Mouse (Mus musculus): ENCODE results near the gene Rap2a. TPM values are rescaled to one million over a fixed set of nuclear protein-coding genes. Genes with fewer than 3 reads are reported as not detected.

Gene Rap2a
- total RNA-seq, 2 experiments from 2014 or later = 20.4 to 23.4 TPM

DNA sequence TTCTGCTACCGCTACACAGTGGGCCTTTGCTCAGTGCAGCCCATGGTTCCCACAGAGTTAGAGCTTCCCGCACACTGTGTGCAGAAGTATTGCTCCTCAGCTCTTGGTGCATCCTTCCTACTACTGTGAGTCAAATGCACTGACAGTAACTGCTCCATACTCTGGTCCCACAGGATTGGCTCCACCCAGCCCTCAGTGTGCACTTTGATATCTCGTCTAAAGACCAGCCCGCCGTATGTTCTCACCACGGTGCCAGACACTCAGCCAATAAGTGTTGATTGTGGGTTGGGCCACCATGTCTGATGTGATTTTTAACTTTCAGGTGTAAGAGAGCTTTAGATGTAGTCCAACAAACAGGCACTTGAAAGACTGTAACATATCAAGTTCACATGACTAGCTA, 21.4 kb downstream of the Rap2a start:
- no peak for DNase-seq

GRCm38 (mm10) chr14:120500021-120500560, 21.8 kb downstream of the Rap2a start:
- DNase-seq = no peak

GRCm38 (mm10) chr14:120500791-120501190, 22.5 kb downstream of the Rap2a start:
- no peak for DNase-seq

DNA sequence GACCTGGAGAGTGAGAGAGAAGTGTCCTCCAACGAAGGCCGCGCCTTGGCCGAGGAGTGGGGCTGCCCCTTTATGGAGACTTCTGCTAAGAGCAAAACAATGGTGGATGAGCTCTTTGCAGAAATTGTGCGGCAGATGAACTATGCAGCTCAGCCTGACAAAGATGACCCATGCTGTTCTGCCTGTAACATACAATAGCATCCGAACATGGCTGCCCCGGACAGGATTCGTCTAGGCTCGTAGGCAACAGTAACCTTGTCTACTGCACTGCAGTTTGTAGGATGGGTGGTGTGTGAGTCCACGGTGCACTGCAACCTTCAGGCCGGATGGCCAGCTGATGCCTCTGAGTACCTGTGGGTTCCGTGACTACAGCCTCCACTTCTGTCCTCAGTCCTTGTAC, 25.4 kb downstream of the Rap2a start:
- no peak for DNase-seq

DNA sequence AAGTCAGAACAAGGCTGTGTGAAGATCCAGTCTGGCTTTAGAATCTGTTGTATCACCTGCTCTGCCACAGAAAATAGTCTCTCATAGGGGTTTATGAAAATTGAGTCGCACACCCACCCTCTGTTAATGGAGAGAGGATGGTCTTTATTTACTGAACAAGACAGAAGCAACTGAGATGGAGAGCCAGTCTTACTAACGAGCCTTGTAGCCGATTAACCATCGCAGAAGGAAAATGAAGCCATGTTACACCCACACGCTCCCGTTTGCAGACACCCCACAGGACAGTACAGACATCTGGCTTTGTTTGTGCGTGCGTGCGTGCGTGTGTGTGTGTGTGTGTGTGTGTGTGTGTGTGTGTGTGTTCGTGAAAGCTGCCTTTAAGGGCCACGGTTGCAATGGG, 26.2 kb downstream of the Rap2a start:
- no peak for DNase-seq

DNA sequence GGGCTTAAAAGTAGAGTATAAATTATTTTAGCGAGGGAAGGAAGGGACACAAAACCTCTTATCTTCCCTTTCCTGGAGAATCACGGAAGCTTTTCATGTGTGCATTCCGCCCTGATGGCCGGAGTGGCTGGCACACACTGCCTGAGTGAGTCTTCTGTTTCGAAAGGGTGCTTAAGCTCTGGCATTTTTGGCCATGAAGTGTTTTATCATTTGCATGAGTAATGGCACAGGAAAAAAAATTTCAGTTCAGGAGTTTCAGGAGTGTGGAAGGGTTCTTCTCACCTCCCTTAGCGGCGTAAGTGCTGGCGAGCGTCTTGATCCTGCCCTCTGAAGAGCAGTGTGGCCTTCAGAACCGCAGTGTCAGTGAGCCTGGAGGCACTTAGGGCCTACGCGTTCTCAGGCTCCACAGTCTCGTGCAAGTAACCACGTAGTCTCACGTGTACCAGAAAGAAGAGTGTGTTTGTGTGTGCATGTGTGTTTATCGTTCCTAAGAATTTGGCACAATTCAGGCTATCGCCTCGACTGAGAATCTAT, 26.8 kb downstream of the Rap2a start:
- DNase-seq = no peak

DNA sequence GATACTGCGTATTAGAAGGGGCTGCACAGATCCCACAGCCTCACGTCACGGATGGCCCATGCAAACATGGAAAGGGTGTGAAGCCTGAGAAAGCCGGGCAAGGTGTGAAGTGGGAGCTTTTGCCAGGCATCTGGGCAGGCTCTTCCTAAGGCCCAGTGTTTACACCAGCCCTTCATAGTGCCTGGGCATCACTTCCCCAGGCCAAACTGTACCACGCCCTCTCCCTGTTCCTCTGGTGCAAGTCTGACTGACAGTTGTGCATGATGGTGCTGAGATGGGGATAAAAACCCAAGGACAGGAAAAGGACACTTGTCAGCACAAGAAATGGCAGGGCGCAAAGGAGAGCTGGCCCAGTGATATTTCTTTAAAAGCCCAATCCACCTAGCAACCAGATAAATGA, 27.7 kb downstream of the Rap2a start:
- DNase-seq = no peak

DNA sequence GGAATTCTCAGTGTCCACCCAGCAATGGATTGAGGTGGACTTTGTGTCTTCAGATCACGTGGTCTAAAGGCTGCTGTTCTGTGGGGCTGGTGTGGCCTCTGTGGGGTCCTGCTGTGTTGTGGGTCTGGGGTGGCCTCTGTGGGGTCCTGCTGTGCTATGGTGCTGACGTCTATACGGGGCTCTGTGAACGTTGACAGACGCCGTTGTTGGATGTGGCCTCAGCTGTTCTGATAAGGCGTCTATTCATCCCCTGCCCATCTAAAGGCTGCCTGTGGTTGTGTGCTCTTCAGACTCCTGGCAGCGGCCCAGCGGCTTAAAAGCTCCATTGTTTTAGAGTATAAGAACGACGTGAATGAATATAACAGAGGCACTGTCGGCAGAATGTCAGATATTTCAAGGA, 29.3 kb downstream of the Rap2a start:
- DNase-seq = no peak

- no peak for DNase-seq
Observed at GRCm38 (mm10) chr14:120508566-120509365, 30.5 kb downstream of the Rap2a start.

DNA sequence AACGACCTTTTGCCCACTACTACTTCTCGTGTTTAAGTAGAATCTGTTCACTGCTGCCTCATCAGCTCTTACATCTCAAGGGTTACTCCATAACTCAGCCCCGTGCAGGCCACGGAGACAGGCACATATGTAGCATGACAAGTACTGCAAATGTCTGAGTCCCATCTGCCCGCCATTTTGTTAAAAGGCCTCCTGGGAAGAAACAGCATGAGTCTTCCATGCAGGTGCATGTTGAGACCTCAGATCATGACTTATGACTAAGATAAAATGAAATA, 31.1 kb downstream of the Rap2a start:
- no peak for DNase-seq

DNA sequence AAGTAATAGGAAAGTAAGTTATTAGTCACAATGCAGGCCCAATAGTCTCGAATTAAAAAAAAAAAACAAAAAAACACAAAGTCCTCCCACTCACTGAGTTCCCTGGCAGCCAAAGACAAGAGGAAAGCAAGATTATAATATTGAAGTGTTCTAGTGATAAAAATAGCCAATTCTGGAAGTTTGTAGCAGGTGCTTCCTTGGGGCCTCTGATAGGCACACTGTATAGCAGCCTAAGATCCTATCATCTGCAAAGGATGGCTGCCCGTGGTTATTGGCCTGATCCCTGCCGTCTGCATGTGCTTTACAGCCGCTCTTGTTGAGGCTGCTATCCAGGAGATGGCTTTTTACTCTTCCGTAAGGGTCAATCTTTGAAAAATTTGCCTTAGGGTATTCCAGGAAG, 33.6 kb downstream of the Rap2a start:
- no peak for DNase-seq

- DNase-seq = peak; percentile 26
Observed at GRCm38 (mm10) chr14:120514821-120515271, 36.6 kb downstream of the Rap2a start.

GRCm38 (mm10) chr14:120515376-120515775, 37.1 kb downstream of the Rap2a start:
- peak; percentile 54 for DNase-seq

GRCm38 (mm10) chr14:120518706-120519105, 40.5 kb downstream of the Rap2a start:
- DNase-seq = no peak

- DNase-seq = no peak
Observed at GRCm38 (mm10) chr14:120519921-120520320, 41.7 kb downstream of the Rap2a start.

DNA sequence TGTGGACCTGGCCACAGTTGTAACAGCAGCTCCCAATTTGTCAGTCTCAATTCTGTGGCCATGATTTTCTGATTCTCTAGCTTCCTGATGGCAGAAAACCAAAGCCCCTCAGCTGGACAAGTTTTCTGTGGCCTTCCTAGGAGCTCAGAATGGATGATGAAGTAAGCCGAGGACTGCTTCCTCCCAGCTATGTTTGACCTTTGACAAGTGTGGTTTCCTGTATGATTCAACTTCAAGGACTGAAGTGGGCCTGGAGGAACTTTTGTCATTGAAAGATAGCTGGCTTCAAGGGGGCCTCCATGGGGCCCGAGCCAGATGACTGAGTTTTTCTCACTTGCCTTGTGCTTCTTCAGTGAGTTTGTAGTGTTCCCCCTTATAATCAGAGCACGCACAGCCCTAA, 42.6 kb downstream of the Rap2a start:
- DNase-seq = no peak

- no peak for DNase-seq
Observed at GRCm38 (mm10) chr14:120523296-120523695, 45.1 kb downstream of the Rap2a start.

GRCm38 (mm10) chr14:120525644-120526043, 47.4 kb downstream of the Rap2a start:
- no peak for DNase-seq

DNA sequence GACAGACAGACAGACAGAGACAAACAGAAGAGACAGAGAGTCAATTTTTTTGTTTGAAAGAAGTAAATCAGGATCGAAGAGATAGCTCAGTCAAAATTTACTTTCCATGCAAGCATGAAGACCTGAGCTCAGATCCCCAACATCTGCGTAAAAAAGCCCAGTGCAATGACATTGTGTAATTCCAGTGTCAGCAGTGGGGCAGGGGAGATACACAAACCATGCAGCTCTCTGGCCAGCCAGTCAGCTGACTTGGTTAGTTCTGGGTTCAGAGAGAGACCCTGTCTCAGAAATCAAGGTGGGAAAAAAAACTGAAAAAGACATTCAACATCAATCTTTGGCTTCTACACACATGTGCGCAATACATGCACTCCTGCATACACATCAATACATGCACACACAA, 55.1 kb downstream of the Rap2a start:
- no peak for DNase-seq

- DNase-seq = no peak
Observed at GRCm38 (mm10) chr14:120534841-120535271, 56.6 kb downstream of the Rap2a start.

GRCm38 (mm10) chr14:120535446-120535845, 57.2 kb downstream of the Rap2a start:
- no peak for DNase-seq

DNA sequence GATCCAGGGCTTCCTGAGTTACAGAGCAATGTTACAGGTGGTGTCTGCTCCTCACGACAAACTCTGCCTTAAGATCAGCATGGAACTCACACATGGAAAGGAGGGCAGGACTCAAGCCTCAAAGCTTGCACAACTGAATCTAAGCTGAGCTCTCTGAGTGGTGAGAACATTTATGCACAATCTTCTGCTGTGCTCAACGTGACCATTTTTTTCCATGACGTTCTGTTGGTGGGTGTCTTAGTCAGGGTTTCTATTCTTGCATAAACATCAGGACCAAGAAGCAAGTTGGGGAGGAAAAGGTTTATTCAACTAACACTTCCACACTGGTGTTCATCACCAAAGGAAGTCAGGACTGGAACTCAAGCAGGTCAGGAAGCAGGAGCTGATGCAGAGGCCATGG, 57.7 kb downstream of the Rap2a start:
- DNase-seq = no peak

DNA sequence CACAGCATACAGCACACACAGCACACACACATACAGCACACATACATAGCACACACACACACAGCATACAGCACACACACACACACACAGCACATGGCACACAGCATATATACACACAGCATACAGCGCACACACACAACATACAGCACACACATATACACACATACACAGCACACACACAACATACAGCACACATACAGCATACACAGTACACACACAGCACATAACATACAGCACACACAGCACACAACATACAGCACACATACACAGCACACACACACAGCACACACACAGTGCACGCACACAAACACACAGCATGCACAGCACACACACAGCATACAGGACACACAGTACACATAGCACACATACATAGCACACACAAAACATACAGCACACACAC, 60.9 kb downstream of the Rap2a start:
- DNase-seq = no peak

GRCm38 (mm10) chr14:120539626-120540025, 61.4 kb downstream of the Rap2a start:
- DNase-seq = no peak
